13 mouse cellular contexts compared by ENCODE assay signal in the genomic region with DNA sequence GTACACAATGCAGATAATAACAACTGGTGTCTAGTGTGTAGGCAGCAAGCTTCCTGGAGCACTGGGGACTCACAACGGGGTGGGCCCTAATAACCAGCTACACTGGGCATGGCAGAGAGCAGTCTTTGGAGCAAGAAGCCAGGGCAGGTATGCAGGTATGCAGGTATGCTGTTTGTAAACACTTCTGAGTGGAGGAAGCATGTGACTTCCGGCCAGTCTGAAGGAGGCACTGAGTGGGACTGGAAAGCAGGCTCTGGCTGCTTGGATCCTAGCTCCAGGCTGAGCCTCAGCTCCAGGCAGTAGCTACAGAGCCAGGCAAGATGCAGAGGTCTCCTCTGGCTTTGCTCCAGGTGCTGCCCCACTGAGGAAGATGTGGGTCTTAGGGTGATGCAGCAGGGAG.
DNase-seq lines count a peak whose midpoint lies in the region; ATAC-seq and TF ChIP-seq lines count a peak whose summit lies in the region.
"Had no signal": no experiment of that assay in that cellular context is flagged by ENCODE, and none has a peak within 500 bp of the region (broad histone marks: within the 10 kb centered on the region; RNA-seq: fewer than 3 reads in every experiment).

No protein-coding gene starts in this region.

- TF ChIP-seq CTCF in lung, postnatal 0 days (IDR thresholded peaks at IDR 0.05): 0 out of 2 replicates have a peak, but pooled peaks have one; percentile 3

- no peak overlapping the region for H3K9ac ChIP-seq in hindbrain, embryonic 14.5 days
- H3K9ac ChIP-seq in lung, postnatal 0 days (replicated peaks; ENCODE audit: low read depth): no peak overlapping the region
- H3K9ac ChIP-seq in forebrain, embryonic 13.5 days: no peak overlapping the region
- H3K9ac ChIP-seq: midbrain, embryonic 13.5 days; neural tube, embryonic 12.5 days had no signal

- H3K27ac ChIP-seq in hindbrain, embryonic 10.5 days: peak overlapping the region; percentile 70; the same call in 1 of the 2 replicates
- no peak overlapping the region for H3K27ac ChIP-seq in hindbrain, embryonic 14.5 days
- H3K27ac ChIP-seq in lung, postnatal 0 days (ENCODE audit: low read length): peak overlapping the region; percentile 4
- no peak overlapping the region for H3K27ac ChIP-seq in forebrain, embryonic 13.5 days
- H3K27ac ChIP-seq: heart, adult 2 months; midbrain, embryonic 13.5 days; neural tube, embryonic 12.5 days had no signal

- no peak for DNase-seq in hindbrain, embryonic 10.5 days (ENCODE audit: low spot score)
- DNase-seq in hindbrain, embryonic 14.5 days (ENCODE audit: low spot score): no peak
- DNase-seq in R1 (ENCODE audit: low read depth, low spot score): peak; percentile 30
- peak; percentile 28 to 62 for DNase-seq in kidney, postnatal 25 days
- peak; percentile 91 for DNase-seq in lung, postnatal 0 days (ENCODE audit: low spot score)
- DNase-seq in cerebellum, adult 11 months: no peak
- DNase-seq: B cell, adult 2 months; heart, adult 2 months; right cerebral cortex, adult 18-20 months had no signal

- peaks cover 80% of the 10 kb centered on the region for H3K27me3 ChIP-seq in hindbrain, embryonic 10.5 days (ENCODE audit: insufficient read depth, poor library complexity, severe bottlenecking)
- H3K27me3 ChIP-seq in hindbrain, embryonic 14.5 days (ENCODE audit: control insufficient read depth, insufficient read depth, low read length): 0 out of 2 replicates have a peak, but pooled peaks cover 5% of the 10 kb centered on the region
- H3K27me3 ChIP-seq in lung, postnatal 0 days (replicated peaks; ENCODE audit: insufficient read depth, low read length): no peaks in the 10 kb centered on the region
- H3K27me3 ChIP-seq in forebrain, embryonic 13.5 days: peaks cover 25% of the 10 kb centered on the region; the same call in 1 of the 2 replicates

- H3K9me3 ChIP-seq in hindbrain, embryonic 10.5 days: no peaks in the 10 kb centered on the region
- no peaks in the 10 kb centered on the region for H3K9me3 ChIP-seq in hindbrain, embryonic 14.5 days (ENCODE audit: control insufficient read depth, low read length)
- no peaks in the 10 kb centered on the region for H3K9me3 ChIP-seq in lung, postnatal 0 days (ENCODE audit: low read length)
- no peaks in the 10 kb centered on the region for H3K9me3 ChIP-seq in forebrain, embryonic 13.5 days (replicated peaks)
- H3K9me3 ChIP-seq: midbrain, embryonic 13.5 days; neural tube, embryonic 12.5 days had no signal

- peak; percentile 94 for TF ChIP-seq EP300 in lung, postnatal 0 days (IDR thresholded peaks at IDR 0.05)

- no peak for ATAC-seq in hindbrain, embryonic 14.5 days (ENCODE audit: low FRiP score)
- ATAC-seq in lung, postnatal 0 days: peak; percentile 81
- no peak for ATAC-seq in forebrain, embryonic 13.5 days
- no peak for ATAC-seq in erythroid progenitor cell, adult 5-6 weeks (replicated peaks; ENCODE audit: low FRiP score, poor library complexity, severe bottlenecking)
- ATAC-seq: midbrain, embryonic 13.5 days had no signal

- H3K4me3 ChIP-seq in hindbrain, embryonic 10.5 days: no peak overlapping the region
- no peak overlapping the region for H3K4me3 ChIP-seq in hindbrain, embryonic 14.5 days (replicated peaks; ENCODE audit: low read length)
- H3K4me3 ChIP-seq in lung, postnatal 0 days (ENCODE audit: low read depth, low read length): no peak overlapping the region
- H3K4me3 ChIP-seq in forebrain, embryonic 13.5 days: no peak overlapping the region
- H3K4me3 ChIP-seq: heart, adult 2 months; midbrain, embryonic 13.5 days; neural tube, embryonic 12.5 days had no signal

- peaks cover 50% of the 10 kb centered on the region for H3K4me1 ChIP-seq in hindbrain, embryonic 10.5 days (replicated peaks)
- H3K4me1 ChIP-seq in hindbrain, embryonic 14.5 days (replicated peaks; ENCODE audit: control insufficient read depth, insufficient read depth, low read length): peaks cover 24% of the 10 kb centered on the region
- H3K4me1 ChIP-seq in lung, postnatal 0 days (ENCODE audit: insufficient read depth, low read depth, low read length): peaks cover 43% of the 10 kb centered on the region
- peaks cover 19% of the 10 kb centered on the region for H3K4me1 ChIP-seq in forebrain, embryonic 13.5 days

- no peaks in the 10 kb centered on the region for H3K36me3 ChIP-seq in hindbrain, embryonic 10.5 days
- H3K36me3 ChIP-seq in hindbrain, embryonic 14.5 days (replicated peaks; ENCODE audit: control insufficient read depth, insufficient read depth): no peaks in the 10 kb centered on the region
- H3K36me3 ChIP-seq in lung, postnatal 0 days (ENCODE audit: insufficient read depth, low read length): no peaks in the 10 kb centered on the region
- H3K36me3 ChIP-seq in forebrain, embryonic 13.5 days (ENCODE audit: poor library complexity, severe bottlenecking): no peaks in the 10 kb centered on the region
- H3K36me3 ChIP-seq: midbrain, embryonic 13.5 days; neural tube, embryonic 12.5 days had no signal

- 67% methylated on average over 2 of the region's 2 CpGs for WGBS in hindbrain, embryonic 10.5 days
- 76% methylated on average over 2 of the region's 2 CpGs for WGBS in hindbrain, embryonic 14.5 days
- WGBS in lung, postnatal 0 days: 34% methylated on average over 2 of the region's 2 CpGs
- WGBS in forebrain, embryonic 13.5 days: 73% methylated on average over 2 of the region's 2 CpGs

- H3K4me2 ChIP-seq in hindbrain, embryonic 14.5 days (replicated peaks): no peak overlapping the region
- H3K4me2 ChIP-seq in lung, postnatal 0 days (replicated peaks; ENCODE audit: low read depth, low read length): no peak overlapping the region
- H3K4me2 ChIP-seq in forebrain, embryonic 13.5 days: no peak overlapping the region
- H3K4me2 ChIP-seq: midbrain, embryonic 13.5 days; neural tube, embryonic 12.5 days had no signal

Comparison
In these comparisons a context has a peak if more than half of its experiments do, and no peak if none do; other contexts are left out.
1. H3K27ac ChIP-seq: peak in hindbrain, embryonic 10.5 days (single experiment) and lung, postnatal 0 days (single experiment); none in hindbrain, embryonic 14.5 days (single experiment) and forebrain, embryonic 13.5 days (single experiment).
2. DNase-seq: peak in R1 (single experiment), kidney, postnatal 25 days (2 of 2) and lung, postnatal 0 days (single experiment); none in hindbrain, embryonic 10.5 days (single experiment), hindbrain, embryonic 14.5 days (single experiment) and cerebellum, adult 11 months (single experiment).